Mouse (Mus musculus) B cell, adult 2 months (primary cell): ENCODE data around the gene Vash2.

Source experiments
- DNase-seq, 2 experiments: peaks; one replicate each; pipeline ENCODE4 v3.0.0; 2022

Vash2 gene

DNA sequence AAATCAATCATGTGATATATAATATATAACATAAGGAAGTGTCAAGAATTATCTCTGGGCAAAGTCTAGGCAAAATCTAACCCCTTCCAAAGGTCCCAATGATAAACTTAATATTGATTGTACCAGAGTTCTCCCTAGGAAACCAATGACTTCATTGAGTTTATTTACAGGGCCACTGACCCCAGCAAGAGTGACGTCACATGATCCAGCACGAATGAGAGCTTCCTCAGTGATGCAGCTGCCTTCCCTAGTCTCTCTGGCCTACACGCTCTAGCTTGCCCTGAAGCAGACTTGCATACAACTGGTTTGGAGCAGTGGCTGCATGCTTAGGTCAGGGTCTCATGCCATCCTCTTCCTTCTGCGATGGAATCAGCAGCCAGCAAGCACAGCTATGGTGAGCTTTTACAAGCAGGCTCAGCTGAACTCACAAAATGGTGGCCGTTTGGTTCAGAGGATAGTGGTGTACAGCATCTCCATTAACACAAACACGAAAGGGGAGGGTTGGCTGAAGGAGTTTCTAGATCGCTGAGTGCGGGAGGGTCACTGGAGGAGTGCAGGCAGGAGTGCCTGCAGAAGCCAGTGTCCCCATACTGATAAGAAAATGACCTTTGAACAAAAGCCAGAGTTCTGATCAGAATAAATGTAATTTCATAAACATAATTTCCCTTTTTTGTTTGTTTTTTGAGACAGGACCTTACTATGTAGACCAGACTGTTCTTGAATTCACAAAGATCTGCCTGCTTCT, 59.2 kb downstream of the Vash2 start:
- no peak for DNase-seq

GRCm38 (mm10) chr1:190918938-190919337, 60.2 kb downstream of the Vash2 start:
- DNase-seq, result no peak

- no peak for DNase-seq
Observed at GRCm38 (mm10) chr1:190912623-190913022, 66.5 kb downstream of the Vash2 start.

DNA sequence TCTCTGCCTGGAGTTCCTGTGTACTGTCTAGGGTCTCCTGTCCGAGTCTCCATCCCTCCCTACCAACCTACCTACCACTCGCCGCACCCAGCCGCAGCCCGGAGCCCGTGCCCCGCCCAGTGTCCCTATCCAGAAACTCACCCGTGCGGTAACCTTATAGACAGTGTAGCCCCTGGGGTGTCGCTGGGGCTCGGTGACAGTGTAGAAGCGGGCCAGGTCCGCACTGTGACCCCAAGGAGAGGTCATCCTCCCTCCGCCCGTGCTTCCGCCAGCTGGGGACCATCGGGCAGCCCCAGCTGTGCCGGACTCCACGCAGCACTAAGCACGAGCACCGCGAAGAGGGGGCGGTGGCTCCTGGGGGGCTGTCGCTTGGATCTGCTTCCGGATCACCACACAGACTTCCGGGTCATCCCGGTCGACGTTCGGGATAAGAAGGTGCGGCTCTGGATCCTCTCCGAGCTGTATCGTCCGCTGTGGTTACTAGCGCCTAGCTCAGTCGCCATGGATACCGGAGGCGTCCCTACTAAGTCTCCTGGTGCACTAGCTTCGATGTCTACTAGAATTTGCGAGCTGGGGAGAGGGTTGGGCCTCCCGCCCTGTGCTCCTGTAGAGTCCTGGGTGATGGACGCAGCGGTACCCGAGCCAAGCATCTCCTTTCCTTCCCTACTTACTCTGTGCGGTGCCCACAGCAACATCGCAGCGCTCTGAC, 67.5 kb downstream of the Vash2 start, which contains the start of gene Rps6kc1:
Gene Rps6kc1 (minus strand): TSS at position 356 of the 709 bp plus-strand sequence.
- DNase-seq, result peak; percentile 46 to 59

- no peak for DNase-seq
Observed at GRCm38 (mm10) chr1:190910836-190911235, 68.3 kb downstream of the Vash2 start.

DNA sequence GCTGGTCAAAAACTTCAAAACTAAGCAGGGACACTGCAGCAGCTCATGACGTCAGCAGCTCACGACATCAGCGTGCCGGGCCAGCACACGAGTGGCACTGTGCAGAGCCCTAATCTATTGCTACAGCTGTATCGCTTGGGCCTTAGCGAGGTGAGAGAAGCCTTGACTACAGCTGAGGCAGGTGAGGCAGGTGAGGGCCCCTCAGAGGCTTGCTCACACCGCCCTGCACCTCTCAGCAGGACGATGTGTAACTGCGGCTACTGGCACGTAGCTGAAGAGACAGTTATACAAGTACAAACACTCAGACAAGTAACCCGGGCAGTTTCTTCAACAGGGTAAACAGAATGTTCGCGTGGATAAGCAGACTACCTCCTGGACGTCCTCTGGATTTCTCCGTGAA, 74.4 kb downstream of the Vash2 start:
- no peak for DNase-seq

DNA sequence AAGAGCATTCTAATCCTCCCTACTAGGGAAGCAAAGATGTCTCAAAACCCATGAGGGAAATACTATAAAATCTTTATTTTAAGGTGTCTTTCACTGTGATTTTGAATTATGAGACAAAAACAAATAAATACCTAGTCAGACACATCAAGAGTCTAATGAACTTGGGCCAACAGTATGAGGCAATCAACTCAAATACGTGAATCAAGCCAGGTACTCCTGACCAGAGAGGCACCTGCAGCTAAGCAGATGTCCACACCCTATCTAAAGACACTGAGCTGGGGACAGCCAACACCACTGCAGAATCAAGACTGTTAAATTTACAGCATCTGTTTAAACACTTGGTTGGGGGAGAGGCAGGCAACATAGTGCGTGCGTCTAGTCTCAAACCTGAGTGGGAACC, 75.0 kb downstream of the Vash2 start:
- DNase-seq, result no peak

DNA sequence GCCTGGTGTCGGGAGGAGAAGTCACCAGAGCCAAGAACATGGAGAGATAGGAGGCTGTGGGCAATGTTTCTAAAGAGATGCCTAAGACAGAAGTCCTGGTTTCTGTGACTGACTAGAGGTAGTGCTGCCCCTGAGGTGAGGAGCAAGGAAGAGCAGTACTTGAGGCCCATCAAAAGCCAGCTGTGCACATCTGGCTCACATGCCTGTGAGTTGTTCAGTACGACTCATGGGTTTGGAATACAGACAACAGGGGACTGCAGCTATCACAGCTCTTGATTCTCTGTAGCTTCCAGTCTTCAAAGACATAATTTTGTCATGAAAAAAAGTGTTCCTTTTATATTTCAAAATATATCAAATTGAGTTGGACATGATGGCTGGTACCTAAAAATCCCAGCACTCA, 78.0 kb downstream of the Vash2 start:
- no peak for DNase-seq

DNA sequence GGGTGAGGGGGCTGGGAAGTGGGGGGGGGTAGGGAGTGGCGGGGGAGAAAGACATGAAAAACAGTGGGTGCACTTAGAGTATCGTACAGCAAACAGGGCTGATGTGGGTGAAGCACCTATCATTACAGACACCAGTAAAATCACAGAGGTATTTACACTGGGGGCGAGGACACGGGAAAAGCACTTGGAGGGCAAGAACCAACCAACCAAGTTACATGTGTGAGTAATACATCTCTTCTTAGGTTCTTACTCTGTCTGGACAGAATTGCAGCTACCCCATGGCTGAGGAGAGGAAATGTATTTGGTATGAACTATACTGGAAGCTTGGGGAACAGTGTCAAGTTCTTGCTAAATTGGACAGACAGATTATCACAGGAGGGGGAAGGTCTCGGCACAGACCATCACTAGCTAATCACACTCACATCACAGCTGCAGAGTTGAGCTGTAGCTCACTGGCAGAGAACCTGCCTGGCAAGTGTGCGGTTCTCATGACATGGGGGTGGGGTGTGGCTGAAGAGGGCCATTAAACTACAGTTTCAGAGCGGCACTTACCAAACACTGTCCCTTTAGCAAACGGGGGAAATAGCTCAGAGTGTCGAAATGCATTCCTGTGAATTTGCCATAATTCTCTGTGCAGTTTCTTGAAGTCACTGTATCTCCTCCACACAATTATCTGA, 80.1 kb downstream of the Vash2 start:
- DNase-seq, result no peak

DNA sequence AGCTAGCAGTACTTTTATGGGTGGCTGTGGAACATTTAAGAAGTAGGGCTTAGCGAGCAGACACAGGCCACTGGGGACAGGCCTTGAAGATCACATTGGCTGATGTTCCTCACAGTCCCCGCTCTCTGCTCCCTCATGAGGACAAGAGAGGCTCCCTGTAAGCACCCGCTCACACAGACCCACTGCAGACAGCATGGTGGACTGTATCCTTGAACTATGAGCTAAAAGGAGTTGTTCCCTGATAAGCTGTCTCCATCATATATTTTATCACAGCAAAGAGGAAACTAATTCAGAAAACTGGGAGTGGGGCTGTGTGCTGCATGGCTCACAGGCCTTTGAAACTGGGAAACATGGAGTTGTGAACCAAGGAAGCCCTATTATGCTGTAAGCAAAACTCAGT, 80.9 kb downstream of the Vash2 start:
- no peak for DNase-seq
